ENCODE assay signal across 9 mouse cellular contexts in genomic region chr11:83421305-83421704, GRCm38 (mm10). TPM values are rescaled to one million over a fixed set of nuclear protein-coding genes. Genes with fewer than 3 reads are reported as not detected.
A peak's percentile ranks its signal among the peaks of the same experiment; 100 is the strongest.
DNase-seq lines count a peak whose midpoint lies in the region; TF ChIP-seq lines count a peak whose summit lies in the region.
"Had no signal": no experiment of that assay in that cellular context is flagged by ENCODE, and none has a peak within 500 bp of the region (broad histone marks: within the 10 kb centered on the region; RNA-seq: fewer than 3 reads in every experiment).

No protein-coding gene starts in this region.

- no peak overlapping the region for H3K27ac ChIP-seq in heart, adult 2 months
- no peak overlapping the region for H3K27ac ChIP-seq in CH12.LX (ENCODE audit: insufficient read depth, low read depth)
- no peak overlapping the region for H3K27ac ChIP-seq in cerebellum, adult 2 months (ENCODE audit: insufficient read depth, low read length)
- H3K27ac ChIP-seq: heart, embryonic 13.5 days had no signal

- no peak overlapping the region for H3K9ac ChIP-seq in heart, adult 2 months (ENCODE audit: low read depth, low read length)
- H3K9ac ChIP-seq in CH12.LX (ENCODE audit: insufficient read depth, low read depth): no peak overlapping the region
- H3K9ac ChIP-seq: heart, embryonic 13.5 days had no signal

- 3% methylated on average over 9 of the region's 9 CpGs for WGBS in heart, adult 2 months
- 12% methylated on average over 9 of the region's 9 CpGs for WGBS in cerebellum, adult 2 months

- H3ac ChIP-seq in myocyte (ENCODE audit: control insufficient read depth, insufficient read length): no peak overlapping the region

- 0 out of 2 replicates have a peak, but pooled peaks cover 2% of the 10 kb centered on the region for H3K79me2 ChIP-seq in heart, adult 2 months (replicated peaks; ENCODE audit: control insufficient read depth, insufficient read depth, low read length)
- H3K79me2 ChIP-seq in CH12.LX (replicated peaks; ENCODE audit: control insufficient read depth, extremely low read depth, insufficient read depth, poor library complexity, severe bottlenecking): no peaks in the 10 kb centered on the region
- H3K79me2 ChIP-seq in myocyte (ENCODE audit: control insufficient read depth, insufficient read depth): no peaks in the 10 kb centered on the region

- peaks cover 3% of the 10 kb centered on the region for H3K9me3 ChIP-seq in CH12.LX (replicated peaks; ENCODE audit: low read length)
- H3K9me3 ChIP-seq: heart, embryonic 13.5 days had no signal

- no peak overlapping the region for H3K4me3 ChIP-seq in heart, adult 2 months
- H3K4me3 ChIP-seq in CH12.LX (replicated peaks in 1 of 3; ENCODE audit: low read depth in 2 of 3, low read length in 2 of 3, poor library complexity in 1 of 3): no peak overlapping the region
- no peak overlapping the region for H3K4me3 ChIP-seq in myocyte
- H3K4me3 ChIP-seq in cerebellum, adult 2 months (replicated peaks; ENCODE audit: insufficient read depth, low read depth, low read length): no peak overlapping the region
- H3K4me3 ChIP-seq: heart, embryonic 13.5 days had no signal

- H3K4me1 ChIP-seq in heart, adult 2 months (ENCODE audit: control insufficient read depth, insufficient read depth, low read length): peaks cover 1% of the 10 kb centered on the region; the same call in 1 of the 2 replicates
- peaks cover 9 to 15% of the 10 kb centered on the region in 2 experiments for H3K4me1 ChIP-seq in CH12.LX (ENCODE audit: control insufficient read depth in 1 of 2, insufficient read depth in 2 of 2)
- peaks cover 8% of the 10 kb centered on the region for H3K4me1 ChIP-seq in cerebellum, adult 2 months (ENCODE audit: control insufficient read depth, insufficient read depth, low read length)

- intact Hi-C loops in heart, adult 2 months (cut with DNase I): loop anchor here (5.0 kb wide), 1 partner anchor 364 kb away; no protein-coding TSS in a partner anchor

- DNase-seq in heart, adult 2 months: peak; percentile 54 to 67
- DNase-seq in heart, adult 8-10 months (ENCODE audit: low spot score): no peak
- peak; percentile 80 for DNase-seq in CH12.LX (ENCODE audit: extremely low read depth)
- peak; percentile 68 for DNase-seq in c-Kit-positive CD71-positive TER-119-positive erythroid progenitor cells, embryonic 14.5 days (ENCODE audit: low spot score)
- DNase-seq in kidney, postnatal 14 days: peak; percentile 80
- peak; percentile 77 for DNase-seq in urinary bladder, postnatal 25 days (ENCODE audit: low spot score)
- DNase-seq in cerebellum, adult 2 months: no peak

- H3K36me3 ChIP-seq in heart, adult 2 months (ENCODE audit: control insufficient read depth, insufficient read depth, low read length): no peaks in the 10 kb centered on the region
- H3K36me3 ChIP-seq in CH12.LX (replicated peaks in 1 of 2; ENCODE audit: control insufficient read depth in 1 of 2, insufficient read depth in 1 of 2, low read length in 1 of 2) (no peaks in the 10 kb centered on the region), myocyte (ENCODE audit: control insufficient read depth, insufficient read depth) (no peaks in the 10 kb centered on the region)
- H3K36me3 ChIP-seq: heart, embryonic 13.5 days had no signal

- no peak for TF ChIP-seq RAD21 in CH12.LX (IDR thresholded peaks at IDR 0.05; ENCODE audit: low read depth, low read length)

- TF ChIP-seq EP300 in heart, adult 2 months (IDR thresholded peaks at IDR 0.05; ENCODE audit: insufficient read depth, low read depth, low read length): no peak
- TF ChIP-seq EP300 in CH12.LX (IDR thresholded peaks at IDR 0.05; ENCODE audit: low read length): no peak

- dilution Hi-C loops in CH12.LX (cut with MboI; ENCODE audit: extremely low pct_ligation_motif_present, extremely low pct_unique_long_range_greater_than_20kb, low sequenced_read_pairs): no loop called here

- in situ Hi-C loops in CH12.LX (cut with MboI; ENCODE audit: low pct_ligation_motif_present, low pct_unique_long_range_greater_than_20kb, low sequenced_read_pairs): loop anchor here (5.0 to 25.0 kb wide), 2 partner anchors 69 to 509 kb away; partner anchors contain the start of genes Nle1 and Unc45b

- H3K27me3 ChIP-seq in heart, adult 2 months (ENCODE audit: control insufficient read depth, insufficient read depth, low read length): peaks cover 3% of the 10 kb centered on the region; the same call in 1 of the 2 replicates
- peaks cover 73% of the 10 kb centered on the region for H3K27me3 ChIP-seq in CH12.LX (replicated peaks)
- H3K27me3 ChIP-seq in myocyte (ENCODE audit: control insufficient read depth, insufficient read depth, insufficient read length): peaks cover 15% of the 10 kb centered on the region
- no peaks in the 10 kb centered on the region for H3K27me3 ChIP-seq in cerebellum, adult 2 months (ENCODE audit: control insufficient read depth, insufficient read depth, low read length)

- H3K4me2 ChIP-seq in CH12.LX (ENCODE audit: insufficient read depth, low read depth, poor library complexity, severe bottlenecking) (no peak overlapping the region), myocyte (ENCODE audit: low read depth) (no peak overlapping the region)
- H3K4me2 ChIP-seq: heart, embryonic 13.5 days had no signal

- TF ChIP-seq POLR2A in heart, adult 2 months (IDR thresholded peaks at IDR 0.05; ENCODE audit: insufficient read depth, low read depth, low read length): no peak
- TF ChIP-seq POLR2A in CH12.LX (IDR thresholded peaks at IDR 0.05; ENCODE audit: low read depth, low read length) (no peak), myocyte (IDR thresholded peaks at IDR 0.05; ENCODE audit: insufficient read length, low read depth) (no peak)
- no peak for TF ChIP-seq POLR2A in cerebellum, adult 2 months (IDR thresholded peaks at IDR 0.05; ENCODE audit: borderline replicate concordance, insufficient read depth, low read length)

- TF ChIP-seq CTCF in heart, adult 2 months (IDR thresholded peaks at IDR 0.05): no peak
- no peak for TF ChIP-seq CTCF in CH12.LX (conservative IDR thresholded peaks at IDR 0.05 in 1 of 2, IDR thresholded peaks at IDR 0.05 in 1 of 2; ENCODE audit: low read depth in 2 of 2, low read length in 2 of 2)
- no peak for TF ChIP-seq CTCF in cerebellum, adult 2 months (IDR thresholded peaks at IDR 0.05; ENCODE audit: borderline replicate concordance, insufficient read depth, low read depth, low read length)

TF ChIP-seq in CH12.LX, 34 proteins besides CTCF, POLR2A, EP300 and RAD21 (continues in another document):
- TF ChIP-seq ZC3H11A (IDR thresholded peaks at IDR 0.05; ENCODE audit: low read depth, low read length) (no peak), ELF1 (IDR thresholded peaks at IDR 0.05; ENCODE audit: low read depth, low read length) (no peak), MXI1 (IDR thresholded peaks at IDR 0.05; ENCODE audit: low read depth, low read length) (0 out of 2 replicates have a peak, but pooled peaks have one; percentile 48), SIN3A (IDR thresholded peaks at IDR 0.05; ENCODE audit: low read length) (peak; percentile 63), GABPA (IDR thresholded peaks at IDR 0.05; ENCODE audit: insufficient replicate concordance, low read depth, low read length) (no peak)

TF ChIP-seq in myocyte, 11 proteins besides CTCF, POLR2A, EP300 and RAD21 (continues in another document):
- TF ChIP-seq SRF (IDR thresholded peaks at IDR 0.05; ENCODE audit: control insufficient read depth, insufficient read length, low read depth): no peak
- TF ChIP-seq MYOG (IDR thresholded peaks at IDR 0.05; ENCODE audit: control insufficient read depth in 1 of 3, insufficient read depth in 1 of 3, insufficient read length in 2 of 3, low read depth in 2 of 3): no peak
- no peak for TF ChIP-seq E2F4 (IDR thresholded peaks at IDR 0.05; ENCODE audit: insufficient read depth)
- TF ChIP-seq REST (IDR thresholded peaks at IDR 0.05; ENCODE audit: insufficient read depth, insufficient read length): peak; percentile 98

RNA-seq across cellular contexts. Expression of gene Gas2l2, which starts 8.0 kb away (rescaled TPM):
- total RNA-seq in heart, adult 2 months (2021): not detected
- polyA plus RNA-seq in heart, adult 2 months (2012; rRNA removed): 0.10 TPM in 1 of 2 replicates, not detected in the other
- total RNA-seq in heart, adult 8-10 months (2022): not detected
- total RNA-seq in CH12.LX (2012; rRNA removed) (not detected in 2 replicates), CH12.LX (2014; rRNA removed) (not detected in 2 replicates)
- polyA plus RNA-seq in CH12.LX (2012; ENCODE audit: insufficient read length, low read depth) (not detected in 2 replicates), myocyte (2012; fragmentation: generic; extraction: Trizol) (not detected)
- 0.16 and 0.22 TPM in 2 replicates for polyA plus RNA-seq in cerebellum, adult 2 months (2012; rRNA removed)
- polyA plus RNA-seq: heart, embryonic 13.5 days had no signal

RNA-seq across cellular contexts. Expression of gene Rasl10b, which starts 12.4 kb away (rescaled TPM):
- 10 to 100 TPM; 61.9 to 77.8 TPM for total RNA-seq in heart, adult 2 months (2021)
- 70.8 and 71.6 TPM in 2 replicates for polyA plus RNA-seq in heart, adult 2 months (2012; rRNA removed)
- 10 to 100 TPM; 67.6 to 90.2 (median 81.9) TPM for total RNA-seq in heart, adult 8-10 months (2022)
- total RNA-seq in CH12.LX (2012; rRNA removed) (0.21 and 0.42 TPM in 2 replicates), CH12.LX (2014; rRNA removed) (not detected in 2 replicates)
- polyA plus RNA-seq in CH12.LX (2012; ENCODE audit: insufficient read length, low read depth) (0.08 TPM in 1 of 2 replicates, not detected in the other), myocyte (2012; fragmentation: generic; extraction: Trizol) (0.36 TPM)
- polyA plus RNA-seq in cerebellum, adult 2 months (2012; rRNA removed): 121 and 126 TPM in 2 replicates

RNA-seq across cellular contexts. Expression of gene 1700020L24Rik, which starts 16.2 kb away (rescaled TPM):
- total RNA-seq in heart, adult 2 months (2021): not detected
- polyA plus RNA-seq in heart, adult 2 months (2012; rRNA removed): 0.27 TPM in 1 of 2 replicates, not detected in the other
- not detected for total RNA-seq in heart, adult 8-10 months (2022)
- 0.21 and 0.55 TPM in 2 replicates for total RNA-seq in CH12.LX (2012; rRNA removed)
- total RNA-seq in CH12.LX (2014; rRNA removed): not detected in 2 replicates
- 0.34 and 0.40 TPM in 2 replicates for polyA plus RNA-seq in CH12.LX (2012; ENCODE audit: insufficient read length, low read depth)
- 12.0 TPM for polyA plus RNA-seq in myocyte (2012; fragmentation: generic; extraction: Trizol)
- polyA plus RNA-seq in cerebellum, adult 2 months (2012; rRNA removed): 1.5 and 3.1 TPM in 2 replicates

RNA-seq across cellular contexts. Expression of gene Mmp28, which starts 41.6 kb away (rescaled TPM):
- 1 to 10 TPM; 4.7 to 4.9 TPM for total RNA-seq in heart, adult 2 months (2021)
- polyA plus RNA-seq in heart, adult 2 months (2012; rRNA removed): 3.3 and 4.4 TPM in 2 replicates
- 1 to 10 TPM; 2.4 to 5.4 (median 3.6) TPM for total RNA-seq in heart, adult 8-10 months (2022)
- total RNA-seq in CH12.LX (2012; rRNA removed): 0.04 and 0.17 TPM in 2 replicates
- total RNA-seq in CH12.LX (2014; rRNA removed): not detected in 2 replicates
- polyA plus RNA-seq in CH12.LX (2012; ENCODE audit: insufficient read length, low read depth): not detected in 2 replicates
- 10.2 TPM for polyA plus RNA-seq in myocyte (2012; fragmentation: generic; extraction: Trizol)
- polyA plus RNA-seq in cerebellum, adult 2 months (2012; rRNA removed): 4.3 and 4.8 TPM in 2 replicates

RNA-seq across cellular contexts. Expression of gene Taf15, which starts 51.6 kb away (rescaled TPM):
- 10 to 100 TPM; 34.2 to 39.6 TPM for total RNA-seq in heart, adult 2 months (2021)
- 9.1 and 15.2 TPM in 2 replicates for polyA plus RNA-seq in heart, adult 2 months (2012; rRNA removed)
- total RNA-seq in heart, adult 8-10 months (2022): 10 to 100 TPM; 35.5 to 42.1 (median 38.4) TPM
- total RNA-seq in CH12.LX (2012; rRNA removed) (60.4 and 69.8 TPM in 2 replicates), CH12.LX (2014; rRNA removed) (38.8 and 39.5 TPM in 2 replicates)
- polyA plus RNA-seq in CH12.LX (2012; ENCODE audit: insufficient read length, low read depth) (367 and 488 TPM in 2 replicates), myocyte (2012; fragmentation: generic; extraction: Trizol) (74.2 TPM)
- 60.0 and 60.1 TPM in 2 replicates for polyA plus RNA-seq in cerebellum, adult 2 months (2012; rRNA removed)

Comparison
In these comparisons a context has a peak if more than half of its experiments do, and no peak if none do; other contexts are left out.
1. DNase-seq: peak in heart, adult 2 months (2 of 2), CH12.LX (single experiment), c-Kit-positive CD71-positive TER-119-positive erythroid progenitor cells, embryonic 14.5 days (single experiment), kidney, postnatal 14 days (single experiment) and urinary bladder, postnatal 25 days (single experiment); none in heart, adult 8-10 months (single experiment) and cerebellum, adult 2 months (0 of 2).
2. RNA of gene Rasl10b, which starts 12.4 kb away (polyA plus RNA-seq): 121 to 126 TPM in cerebellum, adult 2 months and 70.8 to 71.6 TPM in heart, adult 2 months; 0.36 TPM in myocyte (single experiment) and 0.08 TPM in CH12.LX; every median in the first group is over 10 times any median in the second.